Mouse (Mus musculus): ENCODE data around the gene Plch2. TPM values are rescaled to one million over a fixed set of nuclear protein-coding genes. Genes with fewer than 3 reads are reported as not detected.

Gene Plch2
- total and polyA plus RNA-seq, 3 experiments, result 0.85 to 1.1 TPM; not detected in 1

DNA sequence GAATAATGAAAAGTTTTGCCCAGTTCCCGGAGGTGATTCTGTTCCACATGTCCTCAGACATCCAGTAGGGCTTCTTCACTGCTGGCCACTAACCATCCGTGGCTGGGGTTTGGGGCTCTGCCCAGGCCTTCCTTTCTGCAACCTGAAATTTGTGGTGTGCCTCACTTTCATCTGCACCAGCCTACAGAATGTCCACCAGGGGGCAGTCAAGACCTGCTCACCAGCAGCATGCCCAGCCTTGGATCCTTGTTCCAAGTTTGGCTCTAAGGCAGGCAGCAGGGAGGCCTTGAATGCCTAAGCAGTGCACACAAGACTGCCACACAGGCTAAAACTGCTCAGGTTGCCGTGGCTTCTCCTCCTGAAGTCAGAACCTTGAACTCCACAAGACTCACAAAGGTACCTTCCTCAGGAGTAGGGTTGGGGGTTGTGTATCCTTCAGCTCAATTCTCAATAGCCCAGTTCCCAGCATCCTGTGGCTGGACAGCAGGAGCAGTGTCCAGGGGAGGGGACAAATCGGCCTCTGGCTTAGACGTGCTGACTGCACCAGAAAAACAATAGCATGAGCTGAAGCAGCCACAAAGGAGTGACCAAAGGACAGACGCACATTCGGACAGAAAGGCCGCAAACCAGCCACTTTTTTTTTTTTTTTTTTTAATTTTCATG lies 38.8 kb upstream of the Plch2 start (continued):
- no peak for TF ChIP-seq UBTF (IDR thresholded peaks at IDR 0.05; ENCODE audit: borderline replicate concordance, insufficient read depth, low read depth, low read length)
- no peak for TF ChIP-seq GABPA (IDR thresholded peaks at IDR 0.05; ENCODE audit: low read depth, low read length)
- TF ChIP-seq MYB (IDR thresholded peaks at IDR 0.05; ENCODE audit: low read depth, low read length), result no peak
- no peak for TF ChIP-seq NELFE (IDR thresholded peaks at IDR 0.05; ENCODE audit: low read depth, low read length)
- TF ChIP-seq HCFC1 (IDR thresholded peaks at IDR 0.05; ENCODE audit: low read depth, low read length), result 0 out of 2 replicates have a peak, but pooled peaks have one; percentile 37
- 0 out of 2 replicates have a peak, but pooled peaks have one; percentile 16 for TF ChIP-seq BHLHE40 (IDR thresholded peaks at IDR 0.05; ENCODE audit: borderline replicate concordance, low read depth, low read length)
- TF ChIP-seq ZKSCAN1 (IDR thresholded peaks at IDR 0.05; ENCODE audit: low read depth, low read length), result no peak
- TF ChIP-seq E2F4 (IDR thresholded peaks at IDR 0.05; ENCODE audit: borderline replicate concordance, low read depth, low read length), result no peak
- no peak for TF ChIP-seq ZMIZ1 (IDR thresholded peaks at IDR 0.05; ENCODE audit: low read depth, low read length)
- peak; percentile 99 for TF ChIP-seq ZC3H11A (IDR thresholded peaks at IDR 0.05; ENCODE audit: low read depth, low read length)
- TF ChIP-seq MEF2A (IDR thresholded peaks at IDR 0.05; ENCODE audit: extremely low read depth, insufficient replicate concordance, low read depth, low read length, poor library complexity, severe bottlenecking), result no peak
- no peak for TF ChIP-seq POLR2AphosphoS2 (IDR thresholded peaks at IDR 0.05; ENCODE audit: low read length)
- TF ChIP-seq EP300 (IDR thresholded peaks at IDR 0.05; ENCODE audit: low read depth in 1 of 2, low read length in 2 of 2), result no peak
- no peak for TF ChIP-seq POLR2AphosphoS5 (IDR thresholded peaks at IDR 0.05; ENCODE audit: borderline replicate concordance, low read depth, low read length)
- no peak for TF ChIP-seq NRF1 (IDR thresholded peaks at IDR 0.05; ENCODE audit: insufficient read depth, low read depth, low read length, poor library complexity, severe bottlenecking)
- peak; percentile 85 to 100 (median 96); a peak in 5 of 6 replicates for TF ChIP-seq CTCF (IDR thresholded peaks at IDR 0.05 in 2 of 3, conservative IDR thresholded peaks at IDR 0.05 in 1 of 3; ENCODE audit: control insufficient read depth in 1 of 3, insufficient read depth in 1 of 3, low read depth in 2 of 3, low read length in 3 of 3, poor library complexity in 1 of 3, severe bottlenecking in 1 of 3)
- TF ChIP-seq MAFK (IDR thresholded peaks at IDR 0.05; ENCODE audit: borderline replicate concordance, low read depth, low read length), result no peak
- no peak for TF ChIP-seq RCOR1 (IDR thresholded peaks at IDR 0.05; ENCODE audit: low read depth, low read length)

DNA sequence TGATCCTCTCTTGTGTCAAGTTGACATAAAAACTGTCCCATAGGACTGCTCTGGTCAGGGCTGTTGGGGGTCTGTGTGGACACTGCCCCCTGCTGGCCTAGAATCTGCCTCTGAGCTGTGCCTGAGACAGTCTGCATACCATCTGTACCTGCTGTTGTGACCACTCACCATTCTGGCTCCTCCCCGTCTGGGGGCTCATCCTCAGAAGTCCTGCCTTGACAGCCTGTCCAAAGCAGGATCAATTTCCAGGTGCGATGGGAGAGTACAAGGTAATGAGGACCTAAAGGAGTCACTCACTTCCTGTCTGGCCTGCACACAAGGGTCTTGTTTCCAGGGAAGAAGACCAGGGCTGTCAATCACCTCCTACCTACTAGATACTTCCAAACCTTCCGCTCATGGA lies 38.0 kb upstream of the Plch2 start:
- no peaks in the 10 kb centered on the region for H3K27me3 ChIP-seq (ENCODE audit: control insufficient read depth in 1 of 2, insufficient read depth in 2 of 2, low read length in 2 of 2)
- no peak overlapping the region for H3K9ac ChIP-seq (ENCODE audit: control insufficient read depth, low read depth, low read length, poor library complexity, severe bottlenecking)
- no peaks in the 10 kb centered on the region for H3K4me1 ChIP-seq (ENCODE audit: control insufficient read depth in 1 of 2, insufficient read depth in 2 of 2, low read length in 2 of 2)
- H3K4me3 ChIP-seq (ENCODE audit: control insufficient read depth in 1 of 2, insufficient read depth in 1 of 2, low read depth in 2 of 2, low read length in 2 of 2), result no peak overlapping the region
- H3K27ac ChIP-seq (ENCODE audit: control insufficient read depth, low read depth, low read length), result no peak overlapping the region
- H3K79me2 ChIP-seq (ENCODE audit: control insufficient read depth, insufficient read depth, low read length, poor library complexity), result no peaks in the 10 kb centered on the region
- TF ChIP-seq CHD2 (IDR thresholded peaks at IDR 0.05; ENCODE audit: low read length) (no peak), CHD1 (IDR thresholded peaks at IDR 0.05; ENCODE audit: low read depth, low read length) (no peak), ETS1 (IDR thresholded peaks at IDR 0.05; ENCODE audit: low read depth, low read length) (no peak), MAX (IDR thresholded peaks at IDR 0.05; ENCODE audit: low read length) (no peak), GABPA (IDR thresholded peaks at IDR 0.05; ENCODE audit: low read depth, low read length) (no peak), ELF1 (IDR thresholded peaks at IDR 0.05; ENCODE audit: low read depth, low read length) (no peak), HCFC1 (IDR thresholded peaks at IDR 0.05; ENCODE audit: low read depth, low read length) (no peak), EP300 (IDR thresholded peaks at IDR 0.05; ENCODE audit: low read depth in 1 of 2, low read length in 2 of 2) (no peak), CTCF (IDR thresholded peaks at IDR 0.05 in 2 of 3, conservative IDR thresholded peaks at IDR 0.05 in 1 of 3; ENCODE audit: control insufficient read depth in 1 of 3, insufficient read depth in 1 of 3, low read depth in 2 of 3, low read length in 3 of 3, poor library complexity in 1 of 3, severe bottlenecking in 1 of 3) (peak; percentile 79 to 87 (median 86)), BHLHE40 (IDR thresholded peaks at IDR 0.05; ENCODE audit: borderline replicate concordance, low read depth, low read length) (no peak), MEF2A (IDR thresholded peaks at IDR 0.05; ENCODE audit: extremely low read depth, insufficient replicate concordance, low read depth, low read length, poor library complexity, severe bottlenecking) (no peak), POLR2AphosphoS2 (IDR thresholded peaks at IDR 0.05; ENCODE audit: low read length) (no peak), TAL1 (IDR thresholded peaks at IDR 0.05; ENCODE audit: low read length) (no peak), TBP (IDR thresholded peaks at IDR 0.05; ENCODE audit: low read depth, low read length) (no peak), ZNF384 (IDR thresholded peaks at IDR 0.05; ENCODE audit: low read depth, low read length) (no peak), RAD21 (IDR thresholded peaks at IDR 0.05; ENCODE audit: low read depth, low read length) (peak; percentile 17; the same call in 1 of the 2 replicates), RCOR1 (IDR thresholded peaks at IDR 0.05; ENCODE audit: low read depth, low read length) (no peak), SMC3 (IDR thresholded peaks at IDR 0.05; ENCODE audit: low read depth, low read length) (peak; percentile 62), SIN3A (IDR thresholded peaks at IDR 0.05; ENCODE audit: low read length) (no peak), POLR2A (IDR thresholded peaks at IDR 0.05; ENCODE audit: control insufficient read depth in 1 of 2, insufficient read depth in 1 of 2, low read depth in 1 of 2, low read length in 2 of 2, poor library complexity in 1 of 2) (no peak)
- peak; percentile 68 for DNase-seq (ENCODE audit: low read depth, low spot score)
- no peaks in the 10 kb centered on the region for H3K36me3 ChIP-seq (ENCODE audit: control insufficient read depth in 1 of 2, insufficient read depth in 2 of 2, low read length in 2 of 2)
- no peaks in the 10 kb centered on the region for H3K9me3 ChIP-seq (replicated peaks; ENCODE audit: insufficient read depth, low read length)
